Mouse (Mus musculus) hematopoietic stem cell, adult 5-6 weeks (primary cell): ENCODE data around the gene Sh2d4b. TPM values are rescaled to one million over a fixed set of nuclear protein-coding genes. Genes with fewer than 3 reads are reported as not detected.

Source experiments
- ATAC-seq, 2 experiments: fragments of 125-278 bp in 1 of 2; replicated peaks in 1 of 2; 2 replicates each; pipeline ENCODE4 v1.8.0; 2016 to 2017; ENCODE audit warnings: inconsistent platforms in 2 of 2, mild to moderate bottlenecking in 2 of 2, moderate number of reproducible peaks in 2 of 2, low read depth in 1 of 2, moderate TSS enrichment in 1 of 2; ENCODE audit not compliant: low FRiP score in 2 of 2, poor library complexity in 2 of 2, severe bottlenecking in 2 of 2, insufficient read depth in 1 of 2, low TSS enrichment in 1 of 2
- total RNA-seq: library from RNA; stranded (forward); fragments of 172-1452, 232-1000 nt; gene quantifications from 2 replicates; pipeline ENCODE4 v1.2.3, GENCODE M21; 2017

Gene Sh2d4b
- 0.35 and 1.1 TPM in 2 replicates for total RNA-seq

- ATAC-seq, result no peak
These were observed at the start of gene Sh2d4b for GRCm38 (mm10) chr14:40893196-40893595. TSS of gene Sh2d4b (minus strand) at chr14:40893266.

GRCm38 (mm10) chr14:40942429-40942828, 49.4 kb upstream of the Sh2d4b start:
- no peak for ATAC-seq

GRCm38 (mm10) chr14:40938380-40938987, 45.4 kb upstream of the Sh2d4b start:
- no peak for ATAC-seq

GRCm38 (mm10) chr14:40937052-40937451, 44.0 kb upstream of the Sh2d4b start:
- ATAC-seq, result peak; percentile 77 to 88

- ATAC-seq, result no peak
These were observed 42.4 kb upstream of the Sh2d4b start for GRCm38 (mm10) chr14:40935481-40935880.

- no peak for ATAC-seq
These were observed 42.0 kb upstream of the Sh2d4b start for GRCm38 (mm10) chr14:40935054-40935453.

GRCm38 (mm10) chr14:40933328-40933727, 40.3 kb upstream of the Sh2d4b start:
- ATAC-seq, result peak; percentile 30 to 34; a peak in 2 of 4 replicates

- no peak for ATAC-seq
These were observed 39.2 kb upstream of the Sh2d4b start for GRCm38 (mm10) chr14:40932225-40932624.

GRCm38 (mm10) chr14:40931115-40931829, 38.2 kb upstream of the Sh2d4b start:
- no peak for ATAC-seq

GRCm38 (mm10) chr14:40929943-40930342, 36.9 kb upstream of the Sh2d4b start:
- no peak for ATAC-seq

GRCm38 (mm10) chr14:40928897-40929296, 35.8 kb upstream of the Sh2d4b start:
- ATAC-seq, result no peak

- ATAC-seq, result no peak
These were observed 34.0 kb upstream of the Sh2d4b start for GRCm38 (mm10) chr14:40927041-40927440.

GRCm38 (mm10) chr14:40924378-40925113, 31.5 kb upstream of the Sh2d4b start:
- ATAC-seq, result peak; percentile 88 to 91

- ATAC-seq, result no peak; a peak in 1 of 4 replicates
These were observed 28.2 kb upstream of the Sh2d4b start for GRCm38 (mm10) chr14:40921241-40921640.

- ATAC-seq, result peak; percentile 34 to 38; a peak in 3 of 4 replicates
These were observed 26.5 kb upstream of the Sh2d4b start for GRCm38 (mm10) chr14:40919521-40919920.

GRCm38 (mm10) chr14:40918477-40918876, 25.4 kb upstream of the Sh2d4b start:
- ATAC-seq, result no peak

- peak; percentile 48 to 64; a peak in 2 of 4 replicates for ATAC-seq
These were observed 24.6 kb upstream of the Sh2d4b start for GRCm38 (mm10) chr14:40917632-40918031.

- no peak for ATAC-seq
These were observed 23.6 kb upstream of the Sh2d4b start for GRCm38 (mm10) chr14:40916667-40917066.
